Mouse (Mus musculus): ENCODE results near the gene Mre11a. TPM values are rescaled to one million over a fixed set of nuclear protein-coding genes. Genes with fewer than 3 reads are reported as not detected.

The Mre11a gene
- 18.2 and 22.1 TPM in 2 replicates for polyA plus RNA-seq (2014; fragmentation: Nextera tagmentation; extraction: Ambion mirVana)

DNA sequence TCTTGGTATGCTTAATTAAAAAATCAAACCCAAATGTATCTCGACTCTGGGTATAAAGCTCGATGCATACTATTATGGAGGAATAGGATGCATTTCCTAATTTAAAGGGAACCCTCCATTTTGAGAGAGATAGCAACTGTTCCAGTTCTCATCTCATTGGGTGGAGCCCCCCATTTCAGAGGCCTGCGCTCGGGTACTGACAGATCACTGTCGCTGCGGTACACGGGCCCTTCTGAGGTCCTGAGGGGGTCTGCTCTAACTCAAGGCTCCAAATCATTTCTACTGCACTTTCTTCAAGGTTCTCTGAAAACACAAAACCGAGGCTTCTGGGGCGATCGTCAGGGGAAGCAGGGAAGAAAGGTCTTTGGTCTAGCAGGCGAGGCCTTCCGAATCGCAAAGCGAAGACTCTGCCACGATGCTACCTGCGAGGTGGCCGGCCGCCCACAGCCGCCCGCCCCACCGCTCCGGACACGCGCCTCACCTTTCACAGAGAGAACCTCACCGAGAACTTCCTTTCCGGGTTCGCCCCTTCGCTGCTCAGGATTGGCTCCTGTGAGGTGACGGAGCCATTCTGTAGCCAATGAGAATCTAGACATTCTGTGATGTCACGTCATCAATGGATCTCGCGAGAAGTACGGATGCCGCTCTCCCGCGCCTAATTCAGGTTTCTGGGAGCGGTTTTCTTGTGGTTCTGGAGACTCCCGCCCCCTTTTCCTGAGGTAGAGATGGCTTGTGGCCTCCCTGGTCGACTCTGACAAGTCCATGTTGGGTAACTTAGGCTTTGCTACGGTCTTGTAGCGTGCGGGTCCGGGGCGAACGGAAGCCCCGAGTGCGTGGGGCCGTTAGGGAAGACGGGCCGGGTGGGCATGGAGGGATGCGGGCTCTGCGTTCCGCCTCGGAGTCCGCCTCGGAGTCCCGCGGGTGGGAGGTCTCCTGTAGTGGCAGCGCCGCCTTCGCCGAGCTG is at the start of gene Mre11a, which contains the start of gene Ankrd49:
Gene Mre11a, plus strand, starts transcription at position 616 of the 964 bp plus-strand sequence.
Gene Ankrd49, minus strand, starts transcription at position 818 of the 964 bp plus-strand sequence.
- H3K9me3 ChIP-seq (replicated peaks; ENCODE audit: control insufficient read depth, low read length) = no peaks in the 10 kb centered on the region
- peaks cover 11% of the 10 kb centered on the region; the same call in 1 of the 2 replicates for H3K36me3 ChIP-seq (ENCODE audit: control insufficient read depth, insufficient read depth, low read length)
- H3K4me3 ChIP-seq (ENCODE audit: low read depth, low read length) = peak within 1 kb of the TSS; percentile 81
- H3K27ac ChIP-seq (ENCODE audit: low read depth, low read length) = peak within 1 kb of the TSS; percentile 84
- H3K4me2 ChIP-seq = peak within 1 kb of the TSS; percentile 92
- peak; percentile 98 for ATAC-seq (replicated peaks; ENCODE audit: insufficient number of reproducible peaks, low FRiP score, low TSS enrichment)
- H3K27me3 ChIP-seq (ENCODE audit: control insufficient read depth, insufficient read depth, low read length) = no peaks in the 10 kb centered on the region
- peak within 1 kb of the TSS; percentile 96 for H3K9ac ChIP-seq (ENCODE audit: low read depth, low read length)
- peaks cover 8% of the 10 kb centered on the region; the same call in 1 of the 2 replicates for H3K4me1 ChIP-seq (ENCODE audit: control insufficient read depth, insufficient read depth, low read length)
- WGBS (ENCODE audit: insufficient replicate concordance) = under 1% methylated on average over 62 of the region's 62 CpGs

GRCm38 (mm10) chr9:14739498-14740150 is 44.8 kb upstream of the Mre11a start:
- Histone ChIP-seq H3K4me2 (no peak overlapping the region), H3K9ac (ENCODE audit: low read depth, low read length) (no peak overlapping the region), H3K36me3 (ENCODE audit: control insufficient read depth, insufficient read depth, low read length) (no peaks in the 10 kb centered on the region), H3K9me3 (replicated peaks; ENCODE audit: control insufficient read depth, low read length) (no peaks in the 10 kb centered on the region), H3K4me1 (ENCODE audit: control insufficient read depth, insufficient read depth, low read length) (no peaks in the 10 kb centered on the region), H3K27me3 (ENCODE audit: control insufficient read depth, insufficient read depth, low read length) (no peaks in the 10 kb centered on the region; the same call in none of the 2 replicates), H3K27ac (ENCODE audit: low read depth, low read length) (no peak overlapping the region), H3K4me3 (ENCODE audit: low read depth, low read length) (no peak overlapping the region)
- 67% methylated on average over 4 of the region's 4 CpGs for WGBS (ENCODE audit: insufficient replicate concordance)
- no peak for ATAC-seq (replicated peaks; ENCODE audit: insufficient number of reproducible peaks, low FRiP score, low TSS enrichment)

- no peak for ATAC-seq (replicated peaks; ENCODE audit: insufficient number of reproducible peaks, low FRiP score, low TSS enrichment)
These were observed 44.1 kb upstream of the Mre11a start, which contains the start of gene Piwil4 for GRCm38 (mm10) chr9:14740151-14740924. Gene Piwil4 (minus strand): TSS chr9:14740733.

DNA sequence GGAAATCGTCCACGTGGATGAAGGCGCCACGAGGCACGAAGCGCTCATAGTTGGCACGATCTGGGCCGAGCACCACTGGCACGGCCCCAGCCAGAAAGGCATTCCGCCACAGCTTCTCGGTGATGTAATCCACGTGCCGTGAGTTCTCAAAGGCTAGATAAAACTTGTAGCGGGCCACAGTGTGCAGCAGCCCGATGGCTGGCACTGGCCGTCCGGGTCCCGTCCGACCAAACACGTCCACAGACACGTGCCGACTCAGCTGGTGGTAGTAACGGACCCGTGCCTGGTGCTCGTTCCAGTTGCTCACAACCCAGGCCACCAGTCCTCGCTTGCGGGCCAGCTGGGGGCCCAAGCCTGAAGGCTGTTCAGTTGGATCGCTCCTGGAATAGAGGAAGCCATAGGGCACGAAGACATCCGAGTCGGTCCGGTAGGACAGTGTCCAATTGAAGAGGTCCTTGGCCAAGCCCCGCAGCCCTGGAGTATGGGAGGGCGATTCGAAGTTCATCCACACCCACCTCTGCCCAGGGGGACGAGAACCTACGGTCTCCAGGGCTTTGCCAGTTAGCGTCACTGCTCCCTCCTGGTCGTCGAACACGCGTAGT is 33.5 kb upstream of the Mre11a start:
- Histone ChIP-seq H3K4me1 (ENCODE audit: control insufficient read depth, insufficient read depth, low read length) (peaks cover 9% of the 10 kb centered on the region; the same call in 1 of the 2 replicates), H3K9me3 (replicated peaks; ENCODE audit: control insufficient read depth, low read length) (no peaks in the 10 kb centered on the region), H3K4me3 (ENCODE audit: low read depth, low read length) (peak overlapping the region; percentile 56), H3K27ac (ENCODE audit: low read depth, low read length) (no peak overlapping the region), H3K9ac (ENCODE audit: low read depth, low read length) (peak overlapping the region; percentile 66), H3K4me2 (peak overlapping the region; percentile 97), H3K36me3 (ENCODE audit: control insufficient read depth, insufficient read depth, low read length) (no peaks in the 10 kb centered on the region), H3K27me3 (ENCODE audit: control insufficient read depth, insufficient read depth, low read length) (peaks cover 9% of the 10 kb centered on the region)
- no peak; the same call in 1 of the 2 replicates for ATAC-seq (replicated peaks; ENCODE audit: insufficient number of reproducible peaks, low FRiP score, low TSS enrichment)
- WGBS (ENCODE audit: insufficient replicate concordance) = 45% methylated on average over 42 of the region's 42 CpGs

More at GRCm38 (mm10) chr9:14740151-14740924, 44.1 kb upstream of the Mre11a start, which contains the start of gene Piwil4:
- no peak within 1 kb of the TSS for H3K27ac ChIP-seq (ENCODE audit: low read depth, low read length)
- H3K4me2 ChIP-seq = no peak within 1 kb of the TSS
- H3K9me3 ChIP-seq (replicated peaks; ENCODE audit: control insufficient read depth, low read length) = no peaks in the 10 kb centered on the region
- H3K4me1 ChIP-seq (ENCODE audit: control insufficient read depth, insufficient read depth, low read length) = no peaks in the 10 kb centered on the region
- H3K27me3 ChIP-seq (ENCODE audit: control insufficient read depth, insufficient read depth, low read length) = no peaks in the 10 kb centered on the region; the same call in none of the 2 replicates
- H3K36me3 ChIP-seq (ENCODE audit: control insufficient read depth, insufficient read depth, low read length) = no peaks in the 10 kb centered on the region
- no peak within 1 kb of the TSS for H3K9ac ChIP-seq (ENCODE audit: low read depth, low read length)
- WGBS (ENCODE audit: insufficient replicate concordance) = 76% methylated on average over 19 of the region's 19 CpGs
- H3K4me3 ChIP-seq (ENCODE audit: low read depth, low read length) = no peak within 1 kb of the TSS

DNA sequence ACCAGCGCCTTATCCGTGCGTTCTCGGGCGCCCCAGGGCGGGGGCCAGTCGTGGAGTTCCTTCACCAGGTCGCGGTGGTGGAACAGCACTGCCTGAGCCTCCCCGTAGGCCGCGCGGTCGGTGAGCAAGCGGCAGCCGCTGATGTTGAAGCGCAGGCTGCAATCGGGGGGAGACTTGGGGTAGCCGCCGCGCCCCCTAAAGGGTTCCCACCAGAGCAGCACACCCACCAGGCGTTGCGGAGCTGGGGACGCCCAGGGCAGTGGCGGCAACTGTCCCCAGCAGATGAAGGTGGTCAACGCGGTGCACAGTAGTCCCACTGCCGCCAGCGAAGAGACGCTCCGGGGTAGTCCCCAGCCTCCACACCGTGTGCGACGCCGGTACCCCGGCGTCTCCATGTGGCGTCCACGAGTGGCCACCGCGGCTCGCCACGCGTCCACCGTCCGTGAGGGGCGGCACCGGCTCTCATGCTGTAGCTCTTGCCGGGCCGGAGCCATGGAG is 32.9 kb upstream of the Mre11a start:
- Histone ChIP-seq H3K27ac (ENCODE audit: low read depth, low read length) (no peak overlapping the region), H3K9ac (ENCODE audit: low read depth, low read length) (peak overlapping the region; percentile 66), H3K4me1 (ENCODE audit: control insufficient read depth, insufficient read depth, low read length) (peaks cover 9% of the 10 kb centered on the region; the same call in 1 of the 2 replicates), H3K4me2 (peak overlapping the region; percentile 97), H3K4me3 (ENCODE audit: low read depth, low read length) (peak overlapping the region; percentile 56), H3K36me3 (ENCODE audit: control insufficient read depth, insufficient read depth, low read length) (no peaks in the 10 kb centered on the region), H3K9me3 (replicated peaks; ENCODE audit: control insufficient read depth, low read length) (no peaks in the 10 kb centered on the region), H3K27me3 (ENCODE audit: control insufficient read depth, insufficient read depth, low read length) (peaks cover 9% of the 10 kb centered on the region)
- WGBS (ENCODE audit: insufficient replicate concordance) = under 1% methylated on average over 50 of the region's 50 CpGs
- ATAC-seq (replicated peaks; ENCODE audit: insufficient number of reproducible peaks, low FRiP score, low TSS enrichment) = peak; percentile 33

- peak within 1 kb of the TSS; percentile 66 for H3K9ac ChIP-seq (ENCODE audit: low read depth, low read length)
- H3K4me3 ChIP-seq (ENCODE audit: low read depth, low read length) = peak within 1 kb of the TSS; percentile 56
- H3K4me1 ChIP-seq (ENCODE audit: control insufficient read depth, insufficient read depth, low read length) = peaks cover 9% of the 10 kb centered on the region; the same call in 1 of the 2 replicates
- H3K4me2 ChIP-seq = peak within 1 kb of the TSS; percentile 97
- WGBS (ENCODE audit: insufficient replicate concordance) = under 1% methylated on average over 28 of the region's 28 CpGs
- H3K9me3 ChIP-seq (replicated peaks; ENCODE audit: control insufficient read depth, low read length) = no peaks in the 10 kb centered on the region
- no peaks in the 10 kb centered on the region for H3K36me3 ChIP-seq (ENCODE audit: control insufficient read depth, insufficient read depth, low read length)
- peaks cover 9% of the 10 kb centered on the region for H3K27me3 ChIP-seq (ENCODE audit: control insufficient read depth, insufficient read depth, low read length)
- ATAC-seq (replicated peaks; ENCODE audit: insufficient number of reproducible peaks, low FRiP score, low TSS enrichment) = peak; percentile 75
- no peak within 1 kb of the TSS for H3K27ac ChIP-seq (ENCODE audit: low read depth, low read length)
These were observed 32.4 kb upstream of the Mre11a start, which contains the start of gene Fut4 for GRCm38 (mm10) chr9:14752001-14752522. Gene Fut4 (minus strand): TSS chr9:14752393.

- Histone ChIP-seq H3K4me1 (ENCODE audit: control insufficient read depth, insufficient read depth, low read length) (peaks cover 9% of the 10 kb centered on the region; the same call in 1 of the 2 replicates), H3K27me3 (ENCODE audit: control insufficient read depth, insufficient read depth, low read length) (peaks cover 12% of the 10 kb centered on the region), H3K27ac (ENCODE audit: low read depth, low read length) (no peak overlapping the region), H3K4me3 (ENCODE audit: low read depth, low read length) (no peak overlapping the region), H3K9ac (ENCODE audit: low read depth, low read length) (no peak overlapping the region), H3K4me2 (no peak overlapping the region), H3K9me3 (replicated peaks; ENCODE audit: control insufficient read depth, low read length) (no peaks in the 10 kb centered on the region), H3K36me3 (ENCODE audit: control insufficient read depth, insufficient read depth, low read length) (no peaks in the 10 kb centered on the region)
- ATAC-seq (replicated peaks; ENCODE audit: insufficient number of reproducible peaks, low FRiP score, low TSS enrichment) = no peak
These were observed 30.5 kb upstream of the Mre11a start for GRCm38 (mm10) chr9:14753947-14754346.
